Comparison of ENCODE assay signal across 9 mouse cellular contexts in the genomic region with DNA sequence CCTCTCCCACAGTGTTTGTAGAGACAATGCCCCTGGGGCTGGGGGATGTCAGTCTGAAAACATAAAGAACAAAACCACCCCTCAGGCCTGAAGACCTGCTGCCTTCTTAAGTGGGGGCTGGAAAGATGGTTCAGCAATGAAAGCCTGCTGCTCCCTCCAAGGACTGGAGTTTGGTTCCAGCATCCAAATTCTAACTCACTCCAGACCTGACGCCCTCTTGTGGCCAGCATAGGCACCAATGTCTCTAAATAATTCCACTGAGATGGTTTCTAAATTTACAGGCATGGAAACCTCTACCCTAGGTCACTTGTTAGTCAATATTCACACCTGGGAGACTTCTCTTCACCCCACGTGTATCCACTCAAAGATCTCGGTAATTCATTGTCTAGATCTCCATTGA. TPM values are rescaled to one million over a fixed set of nuclear protein-coding genes. Genes with fewer than 3 reads are reported as not detected.
DNase-seq lines count a peak whose midpoint lies in the region; ATAC-seq and TF ChIP-seq lines count a peak whose summit lies in the region.
"Had no signal": no experiment of that assay in that cellular context is flagged by ENCODE, and none has a peak within 500 bp of the region (broad histone marks: within the 10 kb centered on the region; RNA-seq: fewer than 3 reads in every experiment).

No protein-coding gene starts in this region.

- TF ChIP-seq POLR2A in spleen, adult 2 months (IDR thresholded peaks at IDR 0.05; ENCODE audit: low read depth, low read length), result no peak
- no peak for TF ChIP-seq POLR2A in bone marrow, adult 2 months (IDR thresholded peaks at IDR 0.05; ENCODE audit: borderline replicate concordance, control insufficient read depth, low read depth, low read length)

- no peak overlapping the region for H3K4me3 ChIP-seq in hindbrain, embryonic 10.5 days
- no peak overlapping the region for H3K4me3 ChIP-seq in hindbrain, embryonic 12.5 days
- no peak overlapping the region for H3K4me3 ChIP-seq in spleen, adult 2 months (ENCODE audit: extremely low read depth, insufficient read depth, insufficient read length)
- H3K4me3 ChIP-seq in bone marrow, adult 2 months (replicated peaks; ENCODE audit: control insufficient read depth, low read depth, low read length), result no peak overlapping the region
- H3K4me3 ChIP-seq in intestine, embryonic 15.5 days (replicated peaks), result no peak overlapping the region

- peak; percentile 30; the same call in 1 of the 2 replicates for TF ChIP-seq CTCF in spleen, adult 2 months (IDR thresholded peaks at IDR 0.05; ENCODE audit: extremely low read depth, insufficient read depth, insufficient read length, insufficient replicate concordance)
- TF ChIP-seq CTCF in bone marrow, adult 2 months (IDR thresholded peaks at IDR 0.05; ENCODE audit: control insufficient read depth, insufficient read depth, low read length), result peak; percentile 42

- peak; percentile 39 for DNase-seq in hindbrain, embryonic 10.5 days (ENCODE audit: low spot score)
- DNase-seq in spleen, adult 2 months (ENCODE audit: low read depth in 1 of 2, low spot score in 2 of 2), result no peak
- DNase-seq in spleen, postnatal 4 days (ENCODE audit: low spot score in 2 of 2), result no peak
- peak; percentile 55 for DNase-seq in lung, postnatal 14 days
- no peak for DNase-seq in urinary bladder, postnatal 14 days (ENCODE audit: low spot score)

- ATAC-seq in hindbrain, embryonic 12.5 days (ENCODE audit: low FRiP score), result no peak
- no peak for ATAC-seq in intestine, embryonic 15.5 days

- no peak overlapping the region for H3K4me2 ChIP-seq in hindbrain, embryonic 12.5 days (replicated peaks)
- H3K4me2 ChIP-seq in intestine, embryonic 15.5 days (replicated peaks), result no peak overlapping the region

- H3K4me1 ChIP-seq in hindbrain, embryonic 10.5 days (replicated peaks), result no peaks in the 10 kb centered on the region
- no peaks in the 10 kb centered on the region for H3K4me1 ChIP-seq in hindbrain, embryonic 12.5 days
- H3K4me1 ChIP-seq in spleen, adult 2 months (ENCODE audit: control insufficient read depth, insufficient read depth, insufficient read length), result no peaks in the 10 kb centered on the region
- H3K4me1 ChIP-seq in bone marrow, adult 2 months (ENCODE audit: control insufficient read depth, insufficient read depth, low read length), result no peaks in the 10 kb centered on the region
- H3K4me1 ChIP-seq in intestine, embryonic 15.5 days (replicated peaks), result no peaks in the 10 kb centered on the region

- WGBS in hindbrain, embryonic 10.5 days, result 30% methylated on average over 3 of the region's 3 CpGs
- 32% methylated on average over 3 of the region's 3 CpGs for WGBS in hindbrain, embryonic 12.5 days
- WGBS in spleen, adult 2 months, result 28% methylated on average over 3 of the region's 3 CpGs
- WGBS in bone marrow, adult 2 months, result 25% methylated on average over 3 of the region's 3 CpGs
- 36% methylated on average over 3 of the region's 3 CpGs for WGBS in intestine, embryonic 15.5 days

- no peak overlapping the region for H3K9ac ChIP-seq in hindbrain, embryonic 12.5 days
- no peak overlapping the region for H3K9ac ChIP-seq in intestine, embryonic 15.5 days

- H3K36me3 ChIP-seq in hindbrain, embryonic 10.5 days, result no peaks in the 10 kb centered on the region
- no peaks in the 10 kb centered on the region for H3K36me3 ChIP-seq in hindbrain, embryonic 12.5 days
- H3K36me3 ChIP-seq in spleen, adult 2 months (ENCODE audit: control insufficient read depth, insufficient read depth, low read length), result no peaks in the 10 kb centered on the region
- no peaks in the 10 kb centered on the region for H3K36me3 ChIP-seq in intestine, embryonic 15.5 days

- no peak overlapping the region for H3K27ac ChIP-seq in hindbrain, embryonic 10.5 days
- no peak overlapping the region for H3K27ac ChIP-seq in hindbrain, embryonic 12.5 days
- no peak overlapping the region for H3K27ac ChIP-seq in spleen, adult 2 months (ENCODE audit: insufficient read depth, low read length)
- H3K27ac ChIP-seq in bone marrow, adult 2 months (ENCODE audit: control insufficient read depth, insufficient read depth, low read depth, low read length, poor library complexity), result no peak overlapping the region
- no peak overlapping the region for H3K27ac ChIP-seq in intestine, embryonic 15.5 days

- H3K27me3 ChIP-seq in hindbrain, embryonic 10.5 days (ENCODE audit: insufficient read depth, poor library complexity, severe bottlenecking), result no peaks in the 10 kb centered on the region
- no peaks in the 10 kb centered on the region for H3K27me3 ChIP-seq in hindbrain, embryonic 12.5 days
- no peaks in the 10 kb centered on the region for H3K27me3 ChIP-seq in spleen, adult 2 months (ENCODE audit: control insufficient read depth, insufficient read depth, low read length)
- H3K27me3 ChIP-seq in intestine, embryonic 15.5 days (replicated peaks), result no peaks in the 10 kb centered on the region

- H3K9me3 ChIP-seq in hindbrain, embryonic 10.5 days, result no peaks in the 10 kb centered on the region
- H3K9me3 ChIP-seq in hindbrain, embryonic 12.5 days (replicated peaks), result no peaks in the 10 kb centered on the region
- no peaks in the 10 kb centered on the region for H3K9me3 ChIP-seq in intestine, embryonic 15.5 days

RNA-seq across cellular contexts. Expression of gene Gm26657, which starts 18.4 kb away (rescaled TPM):
- not detected in 2 replicates for polyA plus RNA-seq in hindbrain, embryonic 10.5 days (2016; fragmentation: Nextera tagmentation; extraction: Ambion mirVana)
- not detected in 2 replicates for polyA plus RNA-seq in hindbrain, embryonic 12.5 days (2016; fragmentation: Nextera tagmentation; extraction: Ambion mirVana)
- polyA plus RNA-seq in spleen, adult 2 months (2012; rRNA removed), result not detected in 2 replicates
- polyA plus RNA-seq in bone marrow, adult 2 months (2011; ENCODE audit: insufficient read depth, insufficient read length, low replicate concordance, missing spikeins), result not detected in 2 replicates
- polyA plus RNA-seq in intestine, embryonic 15.5 days (2015; fragmentation: Nextera tagmentation; extraction: Ambion mirVana), result not detected in 2 replicates
- polyA plus RNA-seq: embryonic facial prominence, embryonic 14.5 days had no signal

RNA-seq across cellular contexts. Expression of gene Actl7b, which starts 19.8 kb away (rescaled TPM):
- not detected in 2 replicates for polyA plus RNA-seq in hindbrain, embryonic 10.5 days (2016; fragmentation: Nextera tagmentation; extraction: Ambion mirVana)
- polyA plus RNA-seq in hindbrain, embryonic 12.5 days (2016; fragmentation: Nextera tagmentation; extraction: Ambion mirVana), result not detected in 2 replicates
- polyA plus RNA-seq in spleen, adult 2 months (2012; rRNA removed), result 0.12 TPM in 1 of 2 replicates, not detected in the other
- 2.1 TPM in 1 of 2 replicates, not detected in the other for polyA plus RNA-seq in bone marrow, adult 2 months (2011; ENCODE audit: insufficient read depth, insufficient read length, low replicate concordance, missing spikeins)
- not detected in 2 replicates for polyA plus RNA-seq in intestine, embryonic 15.5 days (2015; fragmentation: Nextera tagmentation; extraction: Ambion mirVana)
- polyA plus RNA-seq: embryonic facial prominence, embryonic 14.5 days had no signal

RNA-seq across cellular contexts. Expression of gene Actl7a, which starts 21.7 kb away (rescaled TPM):
- polyA plus RNA-seq in hindbrain, embryonic 10.5 days (2016; fragmentation: Nextera tagmentation; extraction: Ambion mirVana), result not detected in 2 replicates
- polyA plus RNA-seq in hindbrain, embryonic 12.5 days (2016; fragmentation: Nextera tagmentation; extraction: Ambion mirVana), result not detected in 2 replicates
- polyA plus RNA-seq in spleen, adult 2 months (2012; rRNA removed), result not detected in 2 replicates
- polyA plus RNA-seq in bone marrow, adult 2 months (2011; ENCODE audit: insufficient read depth, insufficient read length, low replicate concordance, missing spikeins), result not detected in 2 replicates
- polyA plus RNA-seq in intestine, embryonic 15.5 days (2015; fragmentation: Nextera tagmentation; extraction: Ambion mirVana), result not detected in 2 replicates
- polyA plus RNA-seq: embryonic facial prominence, embryonic 14.5 days had no signal

Comparison
In these comparisons a context has a peak if more than half of its experiments do, and no peak if none do; other contexts are left out.
1. DNase-seq: peak in hindbrain, embryonic 10.5 days (single experiment) and lung, postnatal 14 days (single experiment); none in spleen, adult 2 months (0 of 2), spleen, postnatal 4 days (0 of 2) and urinary bladder, postnatal 14 days (single experiment).